Comparison of ENCODE assay signal across 12 mouse cellular contexts in genomic region chr19:45530200-45530995, GRCm38 (mm10). TPM values are rescaled to one million over a fixed set of nuclear protein-coding genes. Genes with fewer than 3 reads are reported as not detected.
DNase-seq lines count a peak whose midpoint lies in the region; ATAC-seq and TF ChIP-seq lines count a peak whose summit lies in the region.
"Had no signal": no experiment of that assay in that cellular context is flagged by ENCODE, and none has a peak within 500 bp of the region (broad histone marks: within the 10 kb centered on the region; RNA-seq: fewer than 3 reads in every experiment).

No protein-coding gene starts in this region.

- H3K4me1 ChIP-seq in neural tube, embryonic 13.5 days (replicated peaks), result peaks cover 34% of the 10 kb centered on the region
- peaks cover 38% of the 10 kb centered on the region for H3K4me1 ChIP-seq in heart, embryonic 12.5 days (replicated peaks)
- no peaks in the 10 kb centered on the region; the same call in 1 of the 2 replicates for H3K4me1 ChIP-seq in lung, embryonic 14.5 days (ENCODE audit: insufficient read depth)
- H3K4me1 ChIP-seq in stomach, embryonic 15.5 days, result no peaks in the 10 kb centered on the region
- peaks cover 4% of the 10 kb centered on the region; the same call in 1 of the 2 replicates for H3K4me1 ChIP-seq in hindbrain, embryonic 14.5 days (replicated peaks; ENCODE audit: control insufficient read depth, insufficient read depth, low read length)

- H3K9ac ChIP-seq in neural tube, embryonic 13.5 days, result no peak overlapping the region
- peak overlapping the region; percentile 10; the same call in 1 of the 2 replicates for H3K9ac ChIP-seq in heart, embryonic 12.5 days
- H3K9ac ChIP-seq in lung, embryonic 14.5 days, result no peak overlapping the region
- no peak overlapping the region for H3K9ac ChIP-seq in stomach, embryonic 15.5 days
- H3K9ac ChIP-seq in hindbrain, embryonic 14.5 days, result no peak overlapping the region

- H3K4me2 ChIP-seq in neural tube, embryonic 13.5 days, result no peak overlapping the region
- no peak overlapping the region for H3K4me2 ChIP-seq in heart, embryonic 12.5 days
- H3K4me2 ChIP-seq in lung, embryonic 14.5 days, result no peak overlapping the region
- no peak overlapping the region for H3K4me2 ChIP-seq in stomach, embryonic 15.5 days
- H3K4me2 ChIP-seq in hindbrain, embryonic 14.5 days (replicated peaks), result no peak overlapping the region
- H3K4me2 ChIP-seq: midbrain, embryonic 11.5 days had no signal

- DNase-seq in neural tube, embryonic 10.5 days (ENCODE audit: extremely low spot score, low spot score), result no peak
- peak; percentile 53 for DNase-seq in lung, embryonic 14.5 days
- no peak for DNase-seq in hindbrain, embryonic 14.5 days (ENCODE audit: low spot score)
- DNase-seq in layer of hippocampus, adult 9-11 months, result no peak
- DNase-seq in ovary, postnatal 10 days (ENCODE audit: low spot score), result no peak
- DNase-seq: cerebellum, adult 18-20 months; kidney, adult 11 months; left cerebral cortex, postnatal 4 days had no signal

- peaks cover 50% of the 10 kb centered on the region for H3K36me3 ChIP-seq in neural tube, embryonic 13.5 days
- H3K36me3 ChIP-seq in heart, embryonic 12.5 days, result peaks cover 36% of the 10 kb centered on the region
- H3K36me3 ChIP-seq in lung, embryonic 14.5 days (ENCODE audit: insufficient read depth), result peaks cover 24% of the 10 kb centered on the region
- H3K36me3 ChIP-seq in stomach, embryonic 15.5 days, result 0 out of 2 replicates have a peak, but pooled peaks cover 4% of the 10 kb centered on the region
- H3K36me3 ChIP-seq in hindbrain, embryonic 14.5 days (replicated peaks; ENCODE audit: control insufficient read depth, insufficient read depth), result peaks cover 45% of the 10 kb centered on the region

- ATAC-seq in neural tube, embryonic 13.5 days (ENCODE audit: low read depth), result no peak
- no peak for ATAC-seq in heart, embryonic 12.5 days (ENCODE audit: insufficient number of reproducible peaks, low FRiP score)
- peak; percentile 49; the same call in 1 of the 2 replicates for ATAC-seq in lung, embryonic 14.5 days (ENCODE audit: insufficient read depth)
- peak; percentile 29 for ATAC-seq in stomach, embryonic 15.5 days (ENCODE audit: insufficient read depth, low FRiP score, low read depth)
- ATAC-seq in hindbrain, embryonic 14.5 days (ENCODE audit: low FRiP score), result no peak

- TF ChIP-seq CTCF in lung, embryonic 14.5 days (IDR thresholded peaks at IDR 0.05; ENCODE audit: low read depth), result no peak

- H3K27ac ChIP-seq in neural tube, embryonic 13.5 days (replicated peaks), result peak overlapping the region; percentile 68
- peak overlapping the region; percentile 66 for H3K27ac ChIP-seq in heart, embryonic 12.5 days (ENCODE audit: poor library complexity, severe bottlenecking)
- peak overlapping the region; percentile 69 for H3K27ac ChIP-seq in lung, embryonic 14.5 days (ENCODE audit: low read depth)
- no peak overlapping the region for H3K27ac ChIP-seq in stomach, embryonic 15.5 days
- H3K27ac ChIP-seq in hindbrain, embryonic 14.5 days, result no peak overlapping the region

- no peak overlapping the region for H3K4me3 ChIP-seq in neural tube, embryonic 13.5 days
- no peak overlapping the region for H3K4me3 ChIP-seq in heart, embryonic 12.5 days
- no peak overlapping the region for H3K4me3 ChIP-seq in lung, embryonic 14.5 days (ENCODE audit: low read depth, low read length)
- H3K4me3 ChIP-seq in stomach, embryonic 15.5 days (replicated peaks), result no peak overlapping the region
- H3K4me3 ChIP-seq in hindbrain, embryonic 14.5 days (replicated peaks; ENCODE audit: low read length), result no peak overlapping the region

- no peaks in the 10 kb centered on the region for H3K27me3 ChIP-seq in neural tube, embryonic 13.5 days
- H3K27me3 ChIP-seq in heart, embryonic 12.5 days (replicated peaks), result peaks cover 15% of the 10 kb centered on the region
- no peaks in the 10 kb centered on the region for H3K27me3 ChIP-seq in lung, embryonic 14.5 days (ENCODE audit: insufficient read depth, low read length)
- no peaks in the 10 kb centered on the region for H3K27me3 ChIP-seq in stomach, embryonic 15.5 days (replicated peaks)
- no peaks in the 10 kb centered on the region for H3K27me3 ChIP-seq in hindbrain, embryonic 14.5 days (ENCODE audit: control insufficient read depth, insufficient read depth, low read length)

- 89% methylated on average over 15 of the region's 15 CpGs for WGBS in neural tube, embryonic 13.5 days
- WGBS in heart, embryonic 12.5 days, result 56% methylated on average over 15 of the region's 15 CpGs
- WGBS in lung, embryonic 14.5 days, result 55% methylated on average over 15 of the region's 15 CpGs
- WGBS in stomach, embryonic 15.5 days, result 66% methylated on average over 15 of the region's 15 CpGs
- 85% methylated on average over 15 of the region's 15 CpGs for WGBS in hindbrain, embryonic 14.5 days

- no peaks in the 10 kb centered on the region for H3K9me3 ChIP-seq in neural tube, embryonic 13.5 days
- H3K9me3 ChIP-seq in heart, embryonic 12.5 days (replicated peaks), result no peaks in the 10 kb centered on the region
- no peaks in the 10 kb centered on the region for H3K9me3 ChIP-seq in lung, embryonic 14.5 days (ENCODE audit: low read depth, low read length)
- no peaks in the 10 kb centered on the region for H3K9me3 ChIP-seq in stomach, embryonic 15.5 days
- no peaks in the 10 kb centered on the region for H3K9me3 ChIP-seq in hindbrain, embryonic 14.5 days (ENCODE audit: control insufficient read depth, low read length)

RNA-seq across cellular contexts. Expression of gene Poll, which starts 29.9 kb away (rescaled TPM):
- polyA plus RNA-seq in neural tube, embryonic 13.5 days (2015; fragmentation: Nextera tagmentation; extraction: Ambion mirVana), result 12.0 and 14.2 TPM in 2 replicates
- polyA plus RNA-seq in heart, embryonic 12.5 days (2016; fragmentation: Nextera tagmentation; extraction: Ambion mirVana), result 15.0 and 15.4 TPM in 2 replicates
- 15.9 and 18.3 TPM in 2 replicates for polyA plus RNA-seq in lung, embryonic 14.5 days (2014; fragmentation: Nextera tagmentation; extraction: Ambion mirVana)
- 12.5 and 12.8 TPM in 2 replicates for polyA plus RNA-seq in stomach, embryonic 15.5 days (2015; fragmentation: Nextera tagmentation; extraction: Ambion mirVana)
- polyA plus RNA-seq in hindbrain, embryonic 14.5 days (2014; fragmentation: Nextera tagmentation; extraction: Ambion mirVana), result 9.7 and 12.3 TPM in 2 replicates

RNA-seq across cellular contexts. Expression of gene Gm17018, which starts 30.0 kb away (rescaled TPM):
- 63.4 and 66.7 TPM in 2 replicates for polyA plus RNA-seq in neural tube, embryonic 13.5 days (2015; fragmentation: Nextera tagmentation; extraction: Ambion mirVana)
- polyA plus RNA-seq in heart, embryonic 12.5 days (2016; fragmentation: Nextera tagmentation; extraction: Ambion mirVana), result 33.6 and 36.0 TPM in 2 replicates
- polyA plus RNA-seq in lung, embryonic 14.5 days (2014; fragmentation: Nextera tagmentation; extraction: Ambion mirVana), result 48.0 and 56.7 TPM in 2 replicates
- polyA plus RNA-seq in stomach, embryonic 15.5 days (2015; fragmentation: Nextera tagmentation; extraction: Ambion mirVana), result 37.5 and 43.2 TPM in 2 replicates
- 75.5 and 87.4 TPM in 2 replicates for polyA plus RNA-seq in hindbrain, embryonic 14.5 days (2014; fragmentation: Nextera tagmentation; extraction: Ambion mirVana)

Comparison
In these comparisons a context has a peak if more than half of its experiments do, and no peak if none do; other contexts are left out.
1. ATAC-seq: peak in lung, embryonic 14.5 days (single experiment) and stomach, embryonic 15.5 days (single experiment); none in neural tube, embryonic 13.5 days (single experiment), heart, embryonic 12.5 days (single experiment) and hindbrain, embryonic 14.5 days (single experiment).
2. H3K27ac ChIP-seq: peak in neural tube, embryonic 13.5 days (single experiment), heart, embryonic 12.5 days (single experiment) and lung, embryonic 14.5 days (single experiment); none in stomach, embryonic 15.5 days (single experiment) and hindbrain, embryonic 14.5 days (single experiment).